ENCODE assay signal across 8 mouse cellular contexts in genomic region chr9:88858566-88859492, GRCm38 (mm10). TPM values are rescaled to one million over a fixed set of nuclear protein-coding genes. Genes with fewer than 3 reads are reported as not detected.
DNase-seq lines count a peak whose midpoint lies in the region; ATAC-seq lines count a peak whose summit lies in the region.
"Not testable (repeated sequence)": the region's sequence is repeated elsewhere in the genome, so short reads cannot be mapped to it uniquely, and the experiment has no call there.

No protein-coding gene starts in this region.

- ATAC-seq in intestine, embryonic 15.5 days: peak; percentile 99
- peak; percentile 97 for ATAC-seq in megakaryocyte-erythroid progenitor cell, adult 5-6 weeks (replicated peaks; ENCODE audit: low FRiP score, low TSS enrichment, poor library complexity, severe bottlenecking)

- H3K4me1 ChIP-seq in intestine, embryonic 15.5 days (replicated peaks): not testable (repeated sequence)

- intact Hi-C loops in gastrocnemius, postnatal 36 days (cut with DNase I); left cerebral cortex, postnatal 14 days (cut with DNase I): not testable (repeated sequence)

- H3K4me3 ChIP-seq in intestine, embryonic 15.5 days (replicated peaks): peak overlapping the region; percentile 45

- peak; percentile 88 for DNase-seq in adrenal gland, adult 8-10 months
- peak; percentile 82 for DNase-seq in embryo, embryonic 11.5 days (ENCODE audit: low read depth, low spot score)
- peak; percentile 77 to 81 for DNase-seq in gastrocnemius, postnatal 36 days
- DNase-seq in left cerebral cortex, postnatal 14 days (ENCODE audit: low spot score in 2 of 2): peak; percentile 86 to 90
- peak; percentile 84 for DNase-seq in right cerebral cortex, postnatal 14 days
- DNase-seq in urinary bladder, postnatal 25 days (ENCODE audit: low spot score): peak; percentile 63

- H3K36me3 ChIP-seq in intestine, embryonic 15.5 days: not testable (repeated sequence)

- H3K4me2 ChIP-seq in intestine, embryonic 15.5 days (replicated peaks): peak overlapping the region; percentile 77

- 2% methylated on average over 52 of the region's 52 CpGs for WGBS in intestine, embryonic 15.5 days

- not testable (repeated sequence) for H3K27me3 ChIP-seq in intestine, embryonic 15.5 days (replicated peaks)

- H3K9ac ChIP-seq in intestine, embryonic 15.5 days: peak overlapping the region; percentile 40; the same call in 1 of the 2 replicates

- not testable (repeated sequence) for H3K27ac ChIP-seq in intestine, embryonic 15.5 days

- H3K9me3 ChIP-seq in intestine, embryonic 15.5 days: not testable (repeated sequence)

RNA-seq across cellular contexts. Expression of gene Trim43c, which starts 19.9 kb away (rescaled TPM):
- not detected for total RNA-seq in adrenal gland, adult 8-10 months (2022)
- not detected for total RNA-seq in gastrocnemius, postnatal 36 days (2021)
- 0.10 and 0.28 TPM in 2 replicates for polyA plus RNA-seq in intestine, embryonic 15.5 days (2015; fragmentation: Nextera tagmentation; extraction: Ambion mirVana)
- total RNA-seq in left cerebral cortex, postnatal 14 days (2021): not detected
- not detected in 2 replicates for total RNA-seq in megakaryocyte-erythroid progenitor cell, adult 5-6 weeks (2014; fragmentation: Nextera tagmentation)
- not detected in 2 replicates for total RNA-seq in megakaryocyte-erythroid progenitor cell, adult 5-6 weeks (2017)
